ENCODE assay signal across 27 mouse cellular contexts in genomic region chr2:164528557-164528956, GRCm38 (mm10). TPM values are rescaled to one million over a fixed set of nuclear protein-coding genes. Genes with fewer than 3 reads are reported as not detected.
A peak's percentile ranks its signal among the peaks of the same experiment; 100 is the strongest.
DNase-seq lines count a peak whose midpoint lies in the region; ATAC-seq lines count a peak whose summit lies in the region.
"Had no signal": no experiment of that assay in that cellular context is flagged by ENCODE, and none has a peak within 500 bp of the region (broad histone marks: within the 10 kb centered on the region; RNA-seq: fewer than 3 reads in every experiment).

No protein-coding gene starts in this region.

- no peak overlapping the region for H3K27ac ChIP-seq in midbrain, embryonic 11.5 days (ENCODE audit: low read depth, low read length)
- no peak overlapping the region for H3K27ac ChIP-seq in hindbrain, embryonic 12.5 days
- H3K27ac ChIP-seq: embryonic facial prominence, embryonic 10.5 days; embryonic facial prominence, embryonic 12.5 days; forebrain, embryonic 13.5 days; forebrain, embryonic 15.5 days had no signal

- 72% methylated on average over 5 of the region's 5 CpGs for WGBS in midbrain, embryonic 11.5 days
- 68% methylated on average over 5 of the region's 5 CpGs for WGBS in hindbrain, embryonic 12.5 days

- no peaks in the 10 kb centered on the region for H3K4me1 ChIP-seq in midbrain, embryonic 11.5 days (ENCODE audit: control insufficient read depth, insufficient read depth, low read length)
- H3K4me1 ChIP-seq in hindbrain, embryonic 12.5 days = no peaks in the 10 kb centered on the region
- H3K4me1 ChIP-seq: embryonic facial prominence, embryonic 12.5 days; forebrain, embryonic 13.5 days; forebrain, embryonic 15.5 days had no signal

- H3K9ac ChIP-seq in midbrain, embryonic 11.5 days (ENCODE audit: low read length) = no peak overlapping the region
- H3K9ac ChIP-seq in hindbrain, embryonic 12.5 days = no peak overlapping the region
- H3K9ac ChIP-seq: embryonic facial prominence, embryonic 12.5 days; forebrain, embryonic 13.5 days; forebrain, embryonic 15.5 days; forebrain, postnatal 0 days had no signal

- DNase-seq in 416B (ENCODE audit: low read depth) (peak; percentile 26), A20 (ENCODE audit: low read depth, low spot score) (peak; percentile 16)
- DNase-seq in midbrain, embryonic 11.5 days (ENCODE audit: low spot score, missing footprints) = no peak
- no peak for DNase-seq in cerebellum, adult 8-10 months
- DNase-seq: adrenal gland, adult 2 months; adrenal gland, postnatal 10 days; adrenal gland, postnatal 25 days; cerebellum, adult 11 months; cerebellum, adult 18-20 months; cerebellum, adult 9-10 months; cerebellum, postnatal 10 days; cerebellum, postnatal 25 days; forebrain, postnatal 0 days had no signal

- H3K9me3 ChIP-seq in midbrain, embryonic 11.5 days (ENCODE audit: control insufficient read depth, low read length) = no peaks in the 10 kb centered on the region
- peaks cover 9% of the 10 kb centered on the region; the same call in 1 of the 2 replicates for H3K9me3 ChIP-seq in hindbrain, embryonic 12.5 days (replicated peaks)
- H3K9me3 ChIP-seq: forebrain, embryonic 15.5 days had no signal

- no peak overlapping the region for H3K4me3 ChIP-seq in midbrain, embryonic 11.5 days (ENCODE audit: low read depth, low read length)
- H3K4me3 ChIP-seq in hindbrain, embryonic 12.5 days = no peak overlapping the region
- H3K4me3 ChIP-seq: embryonic facial prominence, embryonic 10.5 days; embryonic facial prominence, embryonic 12.5 days; forebrain, embryonic 13.5 days; forebrain, embryonic 15.5 days had no signal

- no peaks in the 10 kb centered on the region for H3K36me3 ChIP-seq in midbrain, embryonic 11.5 days (ENCODE audit: control insufficient read depth, insufficient read depth, low read length)
- H3K36me3 ChIP-seq in hindbrain, embryonic 12.5 days = no peaks in the 10 kb centered on the region
- H3K36me3 ChIP-seq: embryonic facial prominence, embryonic 10.5 days; embryonic facial prominence, embryonic 12.5 days; forebrain, embryonic 15.5 days had no signal

- no peak overlapping the region for H3K4me2 ChIP-seq in midbrain, embryonic 11.5 days
- no peak overlapping the region for H3K4me2 ChIP-seq in hindbrain, embryonic 12.5 days (replicated peaks)
- H3K4me2 ChIP-seq: embryonic facial prominence, embryonic 12.5 days; forebrain, embryonic 13.5 days; forebrain, embryonic 15.5 days had no signal

- ATAC-seq in megakaryocyte, adult 5-6 weeks (ENCODE audit: poor library complexity, severe bottlenecking) = peak; percentile 67
- ATAC-seq in midbrain, embryonic 11.5 days (ENCODE audit: low FRiP score) = no peak
- ATAC-seq in hindbrain, embryonic 12.5 days (ENCODE audit: low FRiP score) = no peak
- ATAC-seq: forebrain, embryonic 13.5 days; forebrain, embryonic 15.5 days; forebrain, postnatal 0 days had no signal

- no peaks in the 10 kb centered on the region for H3K27me3 ChIP-seq in midbrain, embryonic 11.5 days (ENCODE audit: control insufficient read depth, insufficient read depth, low read length)
- H3K27me3 ChIP-seq in hindbrain, embryonic 12.5 days = no peaks in the 10 kb centered on the region
- H3K27me3 ChIP-seq: embryonic facial prominence, embryonic 12.5 days; forebrain, embryonic 13.5 days; forebrain, embryonic 15.5 days had no signal

RNA-seq across cellular contexts. Expression of gene Pigt, which starts 31.2 kb away (rescaled TPM):
- 69.0 and 70.8 TPM in 2 replicates for total RNA-seq in megakaryocyte, adult 5-6 weeks (2015)
- total RNA-seq in megakaryocyte, adult 5-6 weeks (2017) = 30.8 and 43.0 TPM in 2 replicates
- polyA plus RNA-seq in midbrain, embryonic 11.5 days (2014; fragmentation: Nextera tagmentation; extraction: Ambion mirVana) = 48.1 and 51.9 TPM in 2 replicates
- 48.9 and 53.3 TPM in 2 replicates for polyA plus RNA-seq in hindbrain, embryonic 12.5 days (2016; fragmentation: Nextera tagmentation; extraction: Ambion mirVana)

RNA-seq across cellular contexts. Expression of gene Wfdc2, which starts 33.7 kb away (rescaled TPM):
- not detected in 2 replicates for total RNA-seq in megakaryocyte, adult 5-6 weeks (2015)
- total RNA-seq in megakaryocyte, adult 5-6 weeks (2017) = not detected in 2 replicates
- 15.4 and 21.7 TPM in 2 replicates for polyA plus RNA-seq in midbrain, embryonic 11.5 days (2014; fragmentation: Nextera tagmentation; extraction: Ambion mirVana)
- 21.0 and 48.2 TPM in 2 replicates for polyA plus RNA-seq in hindbrain, embryonic 12.5 days (2016; fragmentation: Nextera tagmentation; extraction: Ambion mirVana)
- total RNA-seq: adrenal gland, adult 2 months; adrenal gland, postnatal 25 days; MEL had no signal
- polyA plus RNA-seq: C2C12 had no signal

RNA-seq across cellular contexts. Expression of gene Dbndd2, which starts 42.7 kb away (rescaled TPM):
- total RNA-seq in megakaryocyte, adult 5-6 weeks (2015) = 3.2 and 7.9 TPM in 2 replicates
- 1.4 and 2.0 TPM in 2 replicates for total RNA-seq in megakaryocyte, adult 5-6 weeks (2017)
- polyA plus RNA-seq in midbrain, embryonic 11.5 days (2014; fragmentation: Nextera tagmentation; extraction: Ambion mirVana) = 3.1 and 3.4 TPM in 2 replicates
- 5.1 and 7.2 TPM in 2 replicates for polyA plus RNA-seq in hindbrain, embryonic 12.5 days (2016; fragmentation: Nextera tagmentation; extraction: Ambion mirVana)

RNA-seq across cellular contexts. Expression of gene Spint3, which starts 44.7 kb away (rescaled TPM):
- not detected in 2 replicates for total RNA-seq in megakaryocyte, adult 5-6 weeks (2015)
- total RNA-seq in megakaryocyte, adult 5-6 weeks (2017) = not detected in 2 replicates
- not detected in 2 replicates for polyA plus RNA-seq in midbrain, embryonic 11.5 days (2014; fragmentation: Nextera tagmentation; extraction: Ambion mirVana)
- polyA plus RNA-seq in hindbrain, embryonic 12.5 days (2016; fragmentation: Nextera tagmentation; extraction: Ambion mirVana) = not detected in 2 replicates
- total RNA-seq: adrenal gland, adult 2 months; adrenal gland, postnatal 10 days; adrenal gland, postnatal 25 days; adrenal gland, postnatal 4 days; ES-E14; forebrain, postnatal 0 days; MEL had no signal
- polyA plus RNA-seq: adrenal gland, adult 2 months; brain, embryonic 14.5 days; C2C12; cortical plate, adult 2 months; embryonic facial prominence, embryonic 10.5 days; embryonic facial prominence, embryonic 12.5 days; embryonic facial prominence, embryonic 14.5 days; forebrain, embryonic 11.5 days; forebrain, embryonic 13.5 days; forebrain, embryonic 15.5 days; forebrain, postnatal 0 days had no signal

RNA-seq across cellular contexts. Expression of gene Trp53tg5, which starts 55.0 kb away (rescaled TPM):
- not detected in 2 replicates for total RNA-seq in megakaryocyte, adult 5-6 weeks (2015)
- not detected in 2 replicates for total RNA-seq in megakaryocyte, adult 5-6 weeks (2017)
- not detected in 2 replicates for polyA plus RNA-seq in midbrain, embryonic 11.5 days (2014; fragmentation: Nextera tagmentation; extraction: Ambion mirVana)
- polyA plus RNA-seq in hindbrain, embryonic 12.5 days (2016; fragmentation: Nextera tagmentation; extraction: Ambion mirVana) = not detected in 2 replicates
- total RNA-seq: adrenal gland, adult 2 months; adrenal gland, postnatal 10 days; adrenal gland, postnatal 25 days; adrenal gland, postnatal 4 days; forebrain, postnatal 0 days; MEL had no signal
- polyA plus RNA-seq: adrenal gland, adult 2 months; brain, embryonic 14.5 days; C2C12; cortical plate, adult 2 months; embryonic facial prominence, embryonic 10.5 days; embryonic facial prominence, embryonic 12.5 days; embryonic facial prominence, embryonic 14.5 days; forebrain, embryonic 11.5 days; forebrain, embryonic 13.5 days; forebrain, embryonic 15.5 days; forebrain, postnatal 0 days had no signal

Comparison
In these comparisons a context has a peak if more than half of its experiments do, and no peak if none do; other contexts are left out.
1. DNase-seq: peak in 416B (single experiment) and A20 (single experiment); none in midbrain, embryonic 11.5 days (single experiment) and cerebellum, adult 8-10 months (single experiment).